Mouse (Mus musculus) hindbrain, embryonic 13.5 days (tissue): ENCODE data around the gene Ago3. TPM values are rescaled to one million over a fixed set of nuclear protein-coding genes. Genes with fewer than 3 reads are reported as not detected.
A peak's percentile ranks its signal among the peaks of the same experiment; 100 is the strongest.

Experiments
- ATAC-seq: fragments of 200-750 bp; cut with Nextera tagmentation; 2 replicates; pipeline ENCODE4 v1.8.0; 2017; ENCODE audit warnings: moderate TSS enrichment; ENCODE audit not compliant: low FRiP score
- H3K27ac ChIP-seq: fragments of 300-500 bp; sonication (generic); 2 replicates; pipeline ENCODE4 v1.5.1; 2015; ENCODE audit warnings: inconsistent platforms, mild to moderate bottlenecking, moderate library complexity
- H3K27me3 ChIP-seq: fragments of 300-500 bp; sonication (generic); 2 replicates; pipeline ENCODE4 v1.6.1; 2015; ENCODE audit warnings: mild to moderate bottlenecking, inconsistent platforms
- H3K36me3 ChIP-seq: fragments of 300-500 bp; sonication (generic); 2 replicates; pipeline ENCODE4 v1.6.1; 2015; ENCODE audit warnings: mild to moderate bottlenecking, inconsistent platforms
- H3K4me1 ChIP-seq: fragments of 300-500 bp; sonication (generic); replicated peaks from 2 replicates; pipeline ENCODE4 v1.6.1; 2015; ENCODE audit warnings: inconsistent platforms
- H3K4me2 ChIP-seq: fragments of 300-500 bp; sonication (generic); 2 replicates; pipeline ENCODE4 v1.6.1; 2015; ENCODE audit warnings: inconsistent platforms, mild to moderate bottlenecking, moderate library complexity
- H3K4me3 ChIP-seq: fragments of 300-500 bp; sonication (generic); 2 replicates; pipeline ENCODE4 v1.5.1; 2015; ENCODE audit warnings: mild to moderate bottlenecking, inconsistent platforms
- H3K9ac ChIP-seq: fragments of 300-500 bp; sonication (generic); 2 replicates; pipeline ENCODE4 v1.6.1; 2015; ENCODE audit warnings: mild to moderate bottlenecking, inconsistent platforms
- H3K9me3 ChIP-seq: fragments of 300-500 bp; sonication (generic); 2 replicates; pipeline ENCODE4 v1.6.1; 2016; ENCODE audit warnings: inconsistent platforms
- WGBS: fragments of 180-500 bp; shearing (Covaris S2); methylation state at CpG from one replicate; pipeline ENCODE4 v1.1.7; 2015; 5-methylcytosine and 5-hydroxymethylcytosine counted together
- polyA plus RNA-seq: library from polyadenylated mRNA; unstranded; fragments of >200 nt; fragmentation: Nextera tagmentation; extraction: Ambion mirVana; gene quantifications from 2 replicates; pipeline ENCODE4 v1.2.1, GENCODE M21; 2015

Gene Ago3
- polyA plus RNA-seq, 1 experiment from 2014 or later: 15.7 TPM

- ATAC-seq: no peak
- Histone ChIP-seq H3K4me2 (no peak overlapping the region), H3K4me1 (no peaks in the 10 kb centered on the region), H3K4me3 (no peak overlapping the region), H3K27me3 (no peaks in the 10 kb centered on the region), H3K9me3 (no peaks in the 10 kb centered on the region), H3K36me3 (peaks cover 38% of the 10 kb centered on the region), H3K9ac (no peak overlapping the region), H3K27ac (no peak overlapping the region)
- 93% methylated on average over 9 of the region's 9 CpGs for WGBS
Observed at GRCm38 (mm10) chr4:126371497-126371896, 57.9 kb downstream of the Ago3 start.

- peaks cover 60% of the 10 kb centered on the region for H3K36me3 ChIP-seq
- 93% methylated on average over 1 of the region's 1 CpGs for WGBS
- no peak for ATAC-seq
- H3K27ac ChIP-seq: no peak overlapping the region
- H3K9me3 ChIP-seq: no peaks in the 10 kb centered on the region
- no peak overlapping the region for H3K4me3 ChIP-seq
- no peak overlapping the region for H3K4me2 ChIP-seq
- no peaks in the 10 kb centered on the region for H3K27me3 ChIP-seq
- H3K9ac ChIP-seq: no peak overlapping the region
- no peaks in the 10 kb centered on the region for H3K4me1 ChIP-seq
Observed at GRCm38 (mm10) chr4:126360069-126360468, 69.3 kb downstream of the Ago3 start.

DNA sequence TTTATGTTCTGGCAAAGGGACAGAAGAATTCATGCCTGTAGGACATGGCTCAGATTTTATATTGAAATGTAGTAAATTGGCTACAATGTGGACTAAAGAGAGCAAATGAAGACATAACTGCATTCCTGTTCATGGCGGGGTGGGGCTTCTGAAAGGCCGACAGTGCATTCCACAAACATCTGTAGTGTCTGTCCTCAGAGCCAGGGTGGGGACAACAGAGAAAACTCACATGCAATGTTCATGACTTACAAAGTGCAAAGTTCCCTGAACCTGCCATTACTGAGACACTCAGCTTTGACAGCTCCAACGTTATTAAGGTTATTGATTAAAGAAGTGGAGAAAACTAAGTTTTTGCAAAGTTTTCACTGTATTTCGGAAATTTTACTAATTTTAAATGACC is 85.9 kb downstream of the Ago3 start:
- H3K36me3 ChIP-seq: peaks cover 31% of the 10 kb centered on the region
- 82% methylated on average over 4 of the region's 4 CpGs for WGBS
- H3K9me3 ChIP-seq: no peaks in the 10 kb centered on the region
- no peak overlapping the region for H3K9ac ChIP-seq
- H3K4me3 ChIP-seq: no peak overlapping the region
- no peak overlapping the region for H3K27ac ChIP-seq
- no peak for ATAC-seq
- H3K27me3 ChIP-seq: no peaks in the 10 kb centered on the region
- H3K4me2 ChIP-seq: no peak overlapping the region
- no peaks in the 10 kb centered on the region for H3K4me1 ChIP-seq

GRCm38 (mm10) chr4:126339461-126339860 is 89.9 kb downstream of the Ago3 start:
- Histone ChIP-seq H3K27me3 (no peaks in the 10 kb centered on the region), H3K36me3 (peaks cover 12% of the 10 kb centered on the region), H3K27ac (no peak overlapping the region), H3K9me3 (no peaks in the 10 kb centered on the region), H3K9ac (no peak overlapping the region), H3K4me3 (no peak overlapping the region), H3K4me2 (no peak overlapping the region), H3K4me1 (no peaks in the 10 kb centered on the region)
- no peak for ATAC-seq
- WGBS: 43% methylated on average over 4 of the region's 4 CpGs

DNA sequence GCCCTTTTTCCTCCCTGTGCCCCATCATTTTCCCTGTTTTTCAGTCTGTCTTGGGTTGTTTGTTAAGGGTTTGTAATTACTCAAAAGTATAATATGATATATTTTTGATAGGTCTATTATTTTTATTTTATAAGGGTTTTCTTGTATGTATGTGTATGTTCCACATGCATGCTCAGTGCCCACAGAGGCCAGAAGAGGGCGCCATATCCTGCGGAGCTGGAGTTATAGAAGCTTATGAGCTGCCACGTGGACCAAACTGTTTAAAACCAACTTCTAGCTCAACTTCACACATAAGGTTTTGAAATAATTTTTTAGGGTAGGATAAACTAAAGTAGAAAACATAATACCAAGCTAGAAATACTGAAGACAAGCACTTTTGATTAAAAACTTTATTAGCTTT is 97.0 kb downstream of the Ago3 start:
- H3K4me1 ChIP-seq: no peaks in the 10 kb centered on the region
- 52% methylated on average over 3 of the region's 3 CpGs for WGBS
- no peak for ATAC-seq
- H3K9ac ChIP-seq: no peak overlapping the region
- no peak overlapping the region for H3K4me3 ChIP-seq
- H3K27ac ChIP-seq: no peak overlapping the region
- H3K9me3 ChIP-seq: no peaks in the 10 kb centered on the region
- no peaks in the 10 kb centered on the region for H3K27me3 ChIP-seq
- H3K36me3 ChIP-seq: peaks cover 11% of the 10 kb centered on the region; the same call in 1 of the 2 replicates
- no peak overlapping the region for H3K4me2 ChIP-seq

DNA sequence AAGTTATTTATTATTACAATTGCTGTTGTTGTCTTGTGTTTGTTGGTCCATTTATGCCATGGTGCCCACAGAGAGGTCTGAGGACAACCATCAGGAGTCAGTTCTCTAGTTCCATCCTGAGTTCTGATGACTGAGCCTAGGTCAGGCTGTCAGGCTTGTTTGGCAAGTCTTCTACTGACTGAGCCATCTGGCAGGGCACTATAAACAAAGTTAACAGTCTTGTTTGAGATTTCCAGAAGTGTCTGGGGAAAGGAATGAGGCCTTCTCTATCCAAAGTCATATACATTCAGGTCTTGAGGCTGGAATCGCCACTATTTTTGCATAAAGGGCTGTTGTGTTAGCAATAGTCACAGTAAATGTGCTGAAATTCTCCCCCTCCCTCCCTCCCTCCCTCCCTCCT is 97.6 kb downstream of the Ago3 start:
- Histone ChIP-seq H3K9ac (no peak overlapping the region), H3K4me2 (no peak overlapping the region), H3K4me3 (no peak overlapping the region), H3K27ac (no peak overlapping the region), H3K27me3 (no peaks in the 10 kb centered on the region), H3K9me3 (no peaks in the 10 kb centered on the region), H3K36me3 (peaks cover 11% of the 10 kb centered on the region; the same call in 1 of the 2 replicates), H3K4me1 (no peaks in the 10 kb centered on the region)
- 79% methylated on average over 1 of the region's 1 CpGs for WGBS
- no peak for ATAC-seq

- no peak for ATAC-seq
- H3K4me3 ChIP-seq: no peak overlapping the region
- WGBS: 94% methylated on average over 4 of the region's 4 CpGs
- no peak overlapping the region for H3K4me2 ChIP-seq
- peaks cover 7% of the 10 kb centered on the region; the same call in 1 of the 2 replicates for H3K36me3 ChIP-seq
- H3K27me3 ChIP-seq: peaks cover 10% of the 10 kb centered on the region
- H3K9me3 ChIP-seq: no peaks in the 10 kb centered on the region
- peaks cover 3% of the 10 kb centered on the region for H3K4me1 ChIP-seq
- no peak overlapping the region for H3K27ac ChIP-seq
- no peak overlapping the region for H3K9ac ChIP-seq
Observed at GRCm38 (mm10) chr4:126330295-126330694, 99.1 kb downstream of the Ago3 start.

GRCm38 (mm10) chr4:126326036-126326435 is 103.3 kb downstream of the Ago3 start:
- H3K4me1 ChIP-seq: peaks cover 18% of the 10 kb centered on the region
- H3K36me3 ChIP-seq: no peaks in the 10 kb centered on the region
- H3K27ac ChIP-seq: no peak overlapping the region
- 25% methylated on average over 6 of the region's 6 CpGs for WGBS
- H3K9me3 ChIP-seq: no peaks in the 10 kb centered on the region
- H3K4me3 ChIP-seq: no peak overlapping the region
- peaks cover 39% of the 10 kb centered on the region for H3K27me3 ChIP-seq
- no peak overlapping the region for H3K9ac ChIP-seq
- H3K4me2 ChIP-seq: no peak overlapping the region
- ATAC-seq: no peak

GRCm38 (mm10) chr4:126325281-126325861 is 104.0 kb downstream of the Ago3 start, which contains the start of gene Tekt2:
TSS of gene Tekt2 (minus strand) at chr4:126325688.
- no peak for ATAC-seq
- WGBS: 12% methylated on average over 23 of the region's 23 CpGs
- H3K27ac ChIP-seq: no peak within 1 kb of the TSS

DNA sequence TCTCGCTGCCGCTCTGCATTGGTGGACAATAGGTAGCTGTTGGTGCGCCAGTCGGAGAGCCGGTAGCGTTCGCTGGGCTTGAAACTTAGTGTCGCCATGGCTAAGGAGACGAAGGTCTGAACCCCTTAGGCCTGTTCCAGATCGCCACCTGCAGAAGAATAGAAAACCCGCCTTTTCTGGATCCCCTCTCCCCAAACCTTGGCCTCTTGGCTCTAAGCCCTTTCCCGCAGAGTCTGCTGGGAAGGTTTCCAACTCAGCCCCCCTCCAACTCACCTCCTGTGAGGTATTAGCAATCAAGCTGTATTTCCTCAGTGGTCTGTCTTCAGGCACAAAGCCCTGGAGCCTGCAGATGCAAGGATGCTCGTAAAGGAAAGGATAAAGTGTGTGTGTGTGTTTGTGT is 104.5 kb downstream of the Ago3 start:
- 0 out of 2 replicates have a peak overlapping the region, but pooled peaks have one; percentile 20 for H3K4me2 ChIP-seq
- H3K27me3 ChIP-seq: peaks cover 39% of the 10 kb centered on the region
- H3K27ac ChIP-seq: no peak overlapping the region
- H3K4me1 ChIP-seq: peaks cover 30% of the 10 kb centered on the region
- no peak for ATAC-seq
- H3K9me3 ChIP-seq: no peaks in the 10 kb centered on the region
- 26% methylated on average over 13 of the region's 13 CpGs for WGBS
- H3K9ac ChIP-seq: peak overlapping the region; percentile 36
- H3K4me3 ChIP-seq: no peak overlapping the region
- H3K36me3 ChIP-seq: 0 out of 2 replicates have a peak, but pooled peaks cover under 1% of the 10 kb centered on the region

More at GRCm38 (mm10) chr4:126325281-126325861, 104.0 kb downstream of the Ago3 start, which contains the start of gene Tekt2:
- Histone ChIP-seq H3K9ac (peak within 1 kb of the TSS; percentile 36), H3K4me1 (peaks cover 25% of the 10 kb centered on the region), H3K9me3 (no peaks in the 10 kb centered on the region), H3K4me3 (no peak within 1 kb of the TSS), H3K4me2 (peak within 1 kb of the TSS; percentile 20), H3K36me3 (no peaks in the 10 kb centered on the region), H3K27me3 (peaks cover 39% of the 10 kb centered on the region)

DNA sequence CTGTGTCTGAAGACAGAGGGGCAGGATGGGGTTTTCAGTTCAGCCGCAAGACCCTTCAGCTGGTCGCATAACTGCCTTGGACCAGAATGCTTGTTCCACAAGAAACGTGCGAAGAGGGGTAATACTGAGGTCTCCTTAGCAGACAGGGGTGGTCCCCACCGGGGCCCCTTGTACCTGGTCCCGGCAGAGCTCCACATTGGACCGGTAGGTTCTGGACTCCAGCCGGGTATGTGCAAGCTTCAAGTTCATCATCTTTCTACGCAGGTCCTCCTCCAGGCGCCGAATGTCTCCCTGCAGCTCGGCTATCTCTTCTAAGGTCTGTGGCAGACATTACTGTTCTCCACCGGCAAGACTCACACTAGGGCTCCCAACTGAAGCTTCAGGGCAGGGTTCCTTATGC is 106.7 kb downstream of the Ago3 start:
- ATAC-seq: no peak
- WGBS: 96% methylated on average over 13 of the region's 13 CpGs

DNA sequence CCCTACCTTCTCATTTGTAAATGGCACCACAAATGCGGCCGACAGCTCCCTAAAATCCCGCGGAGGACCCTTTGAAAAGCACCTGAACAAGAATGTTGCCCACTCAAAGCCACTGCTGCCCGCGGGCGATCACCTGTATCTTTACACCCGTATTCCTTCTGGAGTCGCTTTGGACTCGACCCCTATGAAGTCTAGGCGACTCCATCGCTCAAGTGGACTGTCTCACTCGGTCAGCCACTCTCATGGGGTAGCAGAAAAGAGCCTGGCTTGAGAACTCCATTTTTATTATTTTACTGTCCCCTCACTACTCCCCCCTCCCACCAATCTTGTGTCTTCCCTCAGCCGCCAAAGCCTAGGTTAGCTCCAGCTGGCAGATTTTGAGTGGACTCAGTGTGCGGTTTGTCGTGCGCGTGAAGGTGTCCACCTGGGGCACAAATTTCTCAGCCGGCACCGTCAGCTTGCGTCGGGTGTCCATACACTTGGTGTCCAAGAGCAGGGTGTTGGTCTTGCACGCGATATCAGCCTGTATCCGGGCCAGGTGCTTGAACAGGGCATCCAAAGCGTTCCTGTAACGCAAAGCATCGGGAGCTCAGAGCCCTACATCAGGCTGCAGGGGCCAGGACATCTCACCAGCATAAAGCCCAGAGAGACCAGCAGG is 107.4 kb downstream of the Ago3 start:
- no peak overlapping the region for H3K27ac ChIP-seq
- 57% methylated on average over 28 of the region's 28 CpGs for WGBS
- H3K4me2 ChIP-seq: peak overlapping the region; percentile 94
- peak overlapping the region; percentile 14; the same call in 1 of the 2 replicates for H3K9ac ChIP-seq
- H3K27me3 ChIP-seq: peaks cover 39% of the 10 kb centered on the region
- peak overlapping the region; percentile 80 for H3K4me3 ChIP-seq
- no peaks in the 10 kb centered on the region for H3K9me3 ChIP-seq
- peak; percentile 22; the same call in 1 of the 2 replicates for ATAC-seq
- H3K4me1 ChIP-seq: peaks cover 37% of the 10 kb centered on the region
- peaks cover 27% of the 10 kb centered on the region for H3K36me3 ChIP-seq

More for the DNA sequence above, 106.7 kb downstream of the Ago3 start:
- no peak overlapping the region for H3K4me3 ChIP-seq
- H3K9ac ChIP-seq: no peak overlapping the region
- H3K36me3 ChIP-seq: peaks cover 20% of the 10 kb centered on the region
- H3K4me2 ChIP-seq: no peak overlapping the region
- H3K27ac ChIP-seq: no peak overlapping the region
- H3K4me1 ChIP-seq: peaks cover 37% of the 10 kb centered on the region
- no peaks in the 10 kb centered on the region for H3K9me3 ChIP-seq
- H3K27me3 ChIP-seq: peaks cover 39% of the 10 kb centered on the region
